Mouse (Mus musculus) liver, embryonic 14.5 days (tissue): ENCODE data around the gene Cadm2. TPM values are rescaled to one million over a fixed set of nuclear protein-coding genes. Genes with fewer than 3 reads are reported as not detected.

ENCODE experiments used
- ATAC-seq: fragments of 200-750 bp; cut with Nextera tagmentation; 2 replicates; pipeline ENCODE4 v1.8.0; 2017; ENCODE audit warnings: moderate number of reproducible peaks, mild to moderate bottlenecking, moderate library complexity; ENCODE audit not compliant: insufficient read depth
- DNase-seq, 3 experiments: peaks; one replicate each; pipeline ENCODE4 v3.0.0-alpha.2; 2012 to 2013; ENCODE audit warnings: low read depth in 3 of 3, low spot score in 3 of 3
- H3K27ac ChIP-seq: fragments of 300-500 bp; sonication (generic); 2 replicates; pipeline ENCODE4 v1.5.1; 2014; ENCODE audit warnings: moderate library complexity, mild to moderate bottlenecking, control low read depth, inconsistent platforms
- H3K27me3 ChIP-seq: fragments of 300-500 bp; sonication (generic); 2 replicates; pipeline ENCODE4 v1.6.1; 2014; ENCODE audit warnings: mild to moderate bottlenecking, low read length, moderate library complexity; ENCODE audit not compliant: control insufficient read depth, insufficient read depth
- H3K36me3 ChIP-seq: fragments of 300-500 bp; sonication (generic); replicated peaks from 2 replicates; pipeline ENCODE4 v1.6.1; 2014; ENCODE audit warnings: low read depth; ENCODE audit not compliant: control insufficient read depth, insufficient read depth
- H3K4me1 ChIP-seq, 2 experiments: fragments of 200-500 bp in 1 of 2; fragments of 300-500 bp in 1 of 2; sonication (generic) in 1 of 2; replicated peaks; 2 replicates each; pipeline ENCODE4 v1.6.1; 2012 to 2014; ENCODE audit warnings: antibody characterized with exemption in 1 of 2, inconsistent platforms in 1 of 2, low read length in 1 of 2; ENCODE audit not compliant: control insufficient read depth in 2 of 2, insufficient read depth in 2 of 2
- H3K4me2 ChIP-seq: fragments of 300-500 bp; sonication (generic); 2 replicates; pipeline ENCODE4 v1.6.1; 2014; ENCODE audit warnings: low read depth, mild to moderate bottlenecking, control low read depth, moderate library complexity
- H3K4me3 ChIP-seq, 2 experiments: fragments of 200-500 bp in 1 of 2; fragments of 300-500 bp in 1 of 2; sonication (generic) in 1 of 2; 2 replicates each; pipeline ENCODE4 v1.5.1; 2012 to 2014; ENCODE audit warnings: low read depth in 2 of 2, low read length in 2 of 2, mild to moderate bottlenecking in 2 of 2, control low read depth in 1 of 2, inconsistent platforms in 1 of 2, moderate library complexity in 1 of 2; ENCODE audit not compliant: insufficient read depth in 1 of 2
- H3K9ac ChIP-seq: fragments of 300-500 bp; sonication (generic); replicated peaks from 2 replicates; pipeline ENCODE4 v1.6.1; 2014; ENCODE audit warnings: mild to moderate bottlenecking, control low read depth, moderate library complexity
- H3K9me3 ChIP-seq: fragments of 300-500 bp; sonication (generic); 2 replicates; pipeline ENCODE4 v1.6.1; 2016; ENCODE audit warnings: low read length, mixed read lengths; ENCODE audit not compliant: control insufficient read depth
- CTCF ChIP-seq: IDR thresholded peaks from 2 replicates; pipeline ENCODE4 v1.5.1; 2016; ENCODE audit warnings: antibody characterized with exemption, low read depth, control low read depth
- EP300 ChIP-seq: IDR thresholded peaks from 2 replicates; pipeline ENCODE4 v1.6.1; 2016; ENCODE audit warnings: antibody characterized with exemption, low read depth
- WGBS: fragments of 180-500 bp; shearing (Covaris S2); extraction: QIAGEN DNeasy Blood & Tissue Kit; methylation state at CpG from one replicate; pipeline ENCODE4 v1.1.7; 2014; ENCODE audit not compliant: insufficient replicate concordance; 5-methylcytosine and 5-hydroxymethylcytosine counted together
- polyA plus RNA-seq, 2 experiments: library from polyadenylated mRNA; depleted of rRNA in 1 of 2; stranded (reverse) in 1 of 2; unstranded in 1 of 2; fragments of >200 nt; fragmentation: Nextera tagmentation in 1 of 2; extraction: Ambion mirVana in 1 of 2; gene quantifications; 2 replicates each; pipeline versions ENCODE4 v1.2.1 to v1.2.3; 2012 to 2014

Gene Cadm2
- polyA plus RNA-seq, 2 experiments = 0.06 TPM; not detected in 1

GRCm38 (mm10) chr16:66921414-66921915 lies 699.2 kb downstream of the Cadm2 start:
- DNase-seq (no peak), ATAC-seq (no peak)
- H3K9ac ChIP-seq = no peak overlapping the region
- no peaks in the 10 kb centered on the region for H3K36me3 ChIP-seq
- H3K4me3 ChIP-seq = no peak overlapping the region
- 38% methylated on average over 1 of the region's 1 CpGs for WGBS
- H3K9me3 ChIP-seq = no peaks in the 10 kb centered on the region
- no peak overlapping the region for H3K27ac ChIP-seq
- no peaks in the 10 kb centered on the region for H3K4me1 ChIP-seq
- no peaks in the 10 kb centered on the region for H3K27me3 ChIP-seq
- TF ChIP-seq EP300 (no peak), CTCF (no peak)
- no peak overlapping the region for H3K4me2 ChIP-seq

- Histone ChIP-seq H3K4me3 (no peak overlapping the region), H3K9ac (no peak overlapping the region), H3K36me3 (no peaks in the 10 kb centered on the region), H3K4me2 (no peak overlapping the region), H3K27me3 (no peaks in the 10 kb centered on the region), H3K9me3 (no peaks in the 10 kb centered on the region), H3K27ac (no peak overlapping the region), H3K4me1 (no peaks in the 10 kb centered on the region)
- ATAC-seq (no peak), DNase-seq (no peak)
- no peak for TF ChIP-seq CTCF
- no peak for TF ChIP-seq EP300
- WGBS = 76% methylated on average over 12 of the region's 12 CpGs
These were observed 700.8 kb downstream of the Cadm2 start for GRCm38 (mm10) chr16:66919889-66920402.

- no peak overlapping the region for H3K4me3 ChIP-seq
- no peaks in the 10 kb centered on the region for H3K9me3 ChIP-seq
- no peak for ATAC-seq
- H3K4me1 ChIP-seq = no peaks in the 10 kb centered on the region
- no peaks in the 10 kb centered on the region for H3K36me3 ChIP-seq
- 63% methylated on average over 3 of the region's 3 CpGs for WGBS
- no peak overlapping the region for H3K9ac ChIP-seq
- H3K27ac ChIP-seq = no peak overlapping the region
- DNase-seq = no peak
- TF ChIP-seq CTCF (no peak), EP300 (no peak)
- H3K4me2 ChIP-seq = no peak overlapping the region
- H3K27me3 ChIP-seq = no peaks in the 10 kb centered on the region
These were observed 718.9 kb downstream of the Cadm2 start for GRCm38 (mm10) chr16:66901801-66902200.

- no peaks in the 10 kb centered on the region for H3K9me3 ChIP-seq
- H3K4me2 ChIP-seq = no peak overlapping the region
- no peak overlapping the region for H3K27ac ChIP-seq
- H3K27me3 ChIP-seq = no peaks in the 10 kb centered on the region
- no peak overlapping the region for H3K9ac ChIP-seq
- ATAC-seq = no peak
- 73% methylated on average over 4 of the region's 4 CpGs for WGBS
- TF ChIP-seq CTCF = no peak
- TF ChIP-seq EP300 = no peak
- no peak for DNase-seq
- H3K36me3 ChIP-seq = no peaks in the 10 kb centered on the region
- H3K4me3 ChIP-seq = no peak overlapping the region
- no peaks in the 10 kb centered on the region for H3K4me1 ChIP-seq
These were observed 720.0 kb downstream of the Cadm2 start for GRCm38 (mm10) chr16:66900664-66901063.

GRCm38 (mm10) chr16:66892359-66892758 lies 728.3 kb downstream of the Cadm2 start:
- H3K36me3 ChIP-seq = no peaks in the 10 kb centered on the region
- 66% methylated on average over 6 of the region's 6 CpGs for WGBS
- H3K4me2 ChIP-seq = no peak overlapping the region
- H3K27ac ChIP-seq = no peak overlapping the region
- H3K4me1 ChIP-seq = no peaks in the 10 kb centered on the region
- ATAC-seq (no peak), DNase-seq (no peak)
- no peak for TF ChIP-seq EP300
- no peak for TF ChIP-seq CTCF
- H3K27me3 ChIP-seq = no peaks in the 10 kb centered on the region
- no peak overlapping the region for H3K4me3 ChIP-seq
- H3K9me3 ChIP-seq = no peaks in the 10 kb centered on the region
- H3K9ac ChIP-seq = no peak overlapping the region
